Mouse (Mus musculus) kidney, postnatal 25 days (tissue): Measurements from ENCODE around the gene Krtcap2.

Experiments used
- DNase-seq, 2 experiments: peaks; one replicate each; pipeline ENCODE4 v3.0.0; 2021; ENCODE audit warnings: mixed read lengths in 2 of 2

The Krtcap2 gene

DNA sequence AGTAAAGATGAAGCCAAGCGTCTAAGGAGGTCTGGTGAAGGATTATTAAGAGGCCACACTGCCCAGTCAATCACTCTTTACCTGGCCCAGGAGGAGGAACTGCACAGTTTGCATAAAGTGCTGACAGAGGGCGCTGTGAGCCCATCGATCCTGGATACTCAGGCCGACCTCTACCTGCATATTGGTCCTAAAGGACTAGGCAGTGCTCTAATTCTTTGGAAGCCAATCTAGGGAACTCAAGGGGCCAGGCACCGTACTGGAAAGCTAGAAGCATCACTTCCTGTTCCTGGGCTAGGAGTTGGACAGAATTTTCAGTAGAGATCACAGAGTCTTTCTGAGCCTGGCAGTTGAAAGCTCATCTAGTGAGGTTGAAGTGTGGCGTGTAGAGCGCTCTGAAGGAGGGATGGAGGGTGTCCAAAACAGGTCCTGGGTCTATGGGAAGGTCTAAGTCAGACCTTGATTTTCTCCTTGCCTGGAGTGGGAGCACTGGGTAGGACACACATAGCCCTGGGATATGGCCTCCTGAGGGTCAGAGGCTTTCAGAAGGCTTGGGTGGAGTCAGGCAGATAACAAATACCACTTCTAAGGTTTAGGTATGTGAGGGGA is 4.8 kb downstream of the Krtcap2 start:
- peak; percentile 88 to 90 for DNase-seq

GRCm38 (mm10) chr3:89251365-89251895 is 5.7 kb downstream of the Krtcap2 start:
- peak; percentile 81 to 90 for DNase-seq

- DNase-seq = no peak
Measured at GRCm38 (mm10) chr3:89254994-89255393, 9.2 kb downstream of the Krtcap2 start.

DNA sequence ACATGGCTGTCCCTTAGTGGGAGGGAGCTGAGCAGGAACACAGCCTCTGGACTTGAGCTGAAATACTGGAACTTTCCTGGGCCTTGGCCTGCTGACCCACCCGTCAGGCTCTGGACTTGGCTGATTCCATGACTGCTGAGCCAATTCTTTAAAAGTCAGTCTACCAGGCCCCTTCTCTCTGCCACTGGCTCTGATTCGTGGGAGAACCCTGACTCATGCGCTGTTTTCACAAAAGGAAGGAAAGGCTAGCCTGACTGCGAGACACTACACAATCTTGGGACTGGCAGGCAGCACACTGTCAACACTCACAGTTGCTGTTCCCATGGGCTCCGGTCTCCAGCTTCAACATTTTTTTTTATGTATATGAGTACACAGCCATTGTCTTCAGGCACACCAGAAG is 10.4 kb downstream of the Krtcap2 start:
- no peak for DNase-seq

- DNase-seq = no peak
Measured at GRCm38 (mm10) chr3:89259076-89259475, 13.3 kb downstream of the Krtcap2 start, which contains the start of gene Dpm3. Gene Dpm3, plus strand, starts transcription at chr3:89259358.

DNA sequence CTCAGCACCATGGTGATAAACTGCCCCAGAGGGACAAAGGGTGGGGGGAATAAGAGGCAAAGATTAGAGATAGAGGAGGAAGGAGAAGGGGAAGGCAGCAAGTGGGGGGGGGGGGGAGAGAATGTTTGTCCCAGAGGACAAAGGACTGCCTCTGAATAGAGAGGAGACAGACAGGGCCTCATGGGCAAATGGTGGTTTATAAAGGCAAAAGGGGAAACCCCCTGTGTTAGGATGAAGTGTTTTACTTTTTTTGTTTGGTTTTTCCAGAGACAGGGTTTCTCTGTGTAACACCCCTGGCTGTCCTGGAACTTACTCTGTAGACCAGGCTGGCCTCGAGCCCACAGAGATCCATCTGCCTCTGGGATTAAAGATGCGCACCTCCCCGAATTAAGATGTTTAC is 14.4 kb downstream of the Krtcap2 start:
- DNase-seq = no peak

DNA sequence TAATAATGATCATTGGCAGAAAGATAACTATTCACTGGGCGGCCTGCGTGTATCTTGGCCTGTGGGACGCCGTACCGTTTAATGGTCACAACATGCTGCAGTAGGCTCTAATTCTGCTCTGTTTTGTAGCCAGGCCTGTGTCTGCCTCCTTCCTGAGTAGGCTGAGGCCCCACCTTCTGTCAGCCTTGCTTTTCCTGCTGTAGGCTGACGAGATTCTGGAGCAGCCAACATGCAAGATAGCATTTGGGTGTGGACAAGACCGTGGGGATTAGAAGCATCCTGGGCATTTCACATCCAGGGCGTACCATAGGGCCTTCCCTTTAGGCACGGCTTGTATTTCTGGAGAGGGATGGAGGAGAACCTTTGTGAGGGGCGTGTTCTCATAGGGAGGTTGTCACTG is 16.7 kb downstream of the Krtcap2 start:
- DNase-seq = peak; percentile 45 to 68

DNA sequence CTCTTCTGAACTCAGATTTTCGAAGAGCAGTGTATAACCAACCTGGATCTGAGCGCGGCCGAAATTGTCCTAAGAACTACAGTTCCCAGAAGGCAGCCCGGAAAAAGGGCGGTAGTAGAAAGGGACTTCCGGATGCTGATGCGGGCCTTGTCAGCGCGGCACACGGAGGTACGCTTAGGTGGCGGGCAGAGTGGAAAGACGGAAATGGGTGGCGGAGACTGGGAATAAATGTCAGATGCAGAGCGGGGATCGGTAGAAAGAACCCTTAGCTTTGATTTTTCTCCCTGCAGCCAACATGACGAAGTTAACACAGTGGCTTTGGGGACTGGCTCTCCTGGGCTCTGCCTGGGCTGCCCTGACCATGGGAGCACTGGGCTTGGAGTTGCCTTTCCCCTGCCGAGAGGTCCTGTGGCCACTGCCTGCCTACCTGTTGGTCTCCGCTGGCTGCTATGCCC is 20.7 kb downstream of the Krtcap2 start:
- DNase-seq = peak; percentile 85 to 90

DNA sequence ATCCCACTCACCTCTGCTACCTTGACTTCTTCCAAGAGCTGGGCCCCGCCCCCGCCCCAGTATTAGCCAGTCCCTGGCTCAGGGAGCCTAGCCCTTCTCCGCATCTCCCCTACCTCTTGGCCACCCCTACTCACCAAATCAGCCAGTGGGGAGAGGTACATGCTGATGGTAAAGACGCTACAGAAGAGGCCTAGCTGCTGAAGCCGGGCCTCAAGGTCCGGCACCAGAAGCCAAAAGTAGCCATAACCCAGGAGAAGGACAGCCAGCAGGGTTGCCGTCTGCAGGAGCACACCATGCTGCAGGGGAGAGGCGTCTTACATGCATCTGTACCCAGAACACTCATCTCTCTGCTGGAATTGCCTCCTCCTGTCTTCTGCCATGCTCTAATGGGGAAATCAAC is 23.1 kb downstream of the Krtcap2 start:
- DNase-seq = no peak

DNA sequence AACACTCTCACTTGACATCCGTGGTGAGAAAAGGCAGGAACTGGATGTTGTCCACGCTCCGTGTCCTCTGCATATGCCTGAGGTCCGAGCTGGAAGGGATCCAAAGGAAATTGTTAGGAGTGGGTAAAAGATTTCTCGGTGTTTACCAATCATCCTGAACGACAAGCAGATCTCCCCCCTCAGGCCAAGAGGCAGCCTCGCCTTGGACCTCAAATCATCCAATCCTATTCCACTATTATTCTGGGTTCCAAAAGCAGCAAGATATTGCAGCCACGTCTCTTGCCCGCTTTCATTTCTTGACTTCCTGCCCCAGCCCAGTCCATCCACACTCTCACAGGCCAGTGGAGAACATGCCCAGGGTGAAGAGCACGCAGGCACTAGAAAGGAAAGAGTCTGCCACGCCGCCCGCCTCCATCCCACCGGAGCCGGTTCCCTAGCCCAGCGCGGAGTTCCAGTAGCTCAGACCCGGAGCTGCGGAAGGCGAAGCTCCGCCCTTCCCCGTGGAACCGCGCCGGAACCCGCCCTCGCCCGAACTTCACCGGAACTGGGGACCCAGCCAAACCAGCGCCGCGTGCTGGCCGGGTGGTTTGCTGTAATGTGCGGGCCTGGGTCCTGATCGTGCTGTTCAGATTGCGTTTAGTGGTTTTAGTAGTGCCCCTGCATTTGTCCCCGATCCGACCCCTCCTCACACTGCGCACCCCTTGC is 24.4 kb downstream of the Krtcap2 start, which contains the start of gene Slc50a1:
TSS of gene Slc50a1 (minus strand) at position 520 of the 705 bp plus-strand sequence.
- peak; percentile 88 to 92 for DNase-seq

- DNase-seq = peak; percentile 34 to 66
Measured at GRCm38 (mm10) chr3:89270891-89271290, 25.1 kb downstream of the Krtcap2 start.

GRCm38 (mm10) chr3:89271760-89272159 is 26.0 kb downstream of the Krtcap2 start:
- peak; percentile 64 to 72 for DNase-seq

GRCm38 (mm10) chr3:89276061-89276460 is 30.3 kb downstream of the Krtcap2 start:
- DNase-seq = peak in 1 of 2 experiments; percentile 63

DNA sequence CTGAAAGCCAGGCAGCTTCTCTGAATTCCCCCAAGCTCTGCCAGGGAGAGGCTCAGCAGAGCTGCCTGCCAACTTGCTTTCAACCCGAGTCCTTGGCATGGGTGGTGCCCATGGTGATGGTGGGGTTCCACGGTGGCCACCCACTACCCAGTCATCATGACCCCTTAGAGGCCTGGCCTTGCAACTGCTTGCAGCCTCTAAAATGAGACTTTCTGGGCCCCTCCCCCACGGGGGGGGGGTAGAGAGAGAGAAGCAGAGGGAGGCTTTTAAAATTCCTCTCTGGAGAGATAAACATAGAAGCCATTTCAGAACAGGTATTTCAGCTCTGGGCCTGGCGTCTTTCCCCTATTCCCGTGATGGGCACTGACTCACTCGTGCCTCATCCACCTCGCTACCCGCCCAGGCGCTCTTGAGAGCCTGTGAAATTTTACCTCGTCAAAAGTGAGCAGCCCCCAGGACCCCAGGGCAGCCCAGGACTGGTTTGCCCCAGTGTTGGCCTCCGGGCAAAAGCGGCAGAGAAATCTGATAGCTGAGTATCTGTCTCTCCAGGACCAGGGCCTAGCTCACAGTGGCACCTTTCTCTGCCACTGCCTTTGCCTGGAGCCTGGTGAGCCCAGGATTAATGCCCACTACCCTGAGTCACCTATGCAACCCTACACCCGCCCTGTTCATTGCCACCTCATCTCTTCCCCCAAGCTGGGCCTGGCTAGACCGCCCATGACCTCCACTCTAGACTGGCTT is 31.7 kb downstream of the Krtcap2 start:
- peak; percentile 41 to 67 for DNase-seq

DNA sequence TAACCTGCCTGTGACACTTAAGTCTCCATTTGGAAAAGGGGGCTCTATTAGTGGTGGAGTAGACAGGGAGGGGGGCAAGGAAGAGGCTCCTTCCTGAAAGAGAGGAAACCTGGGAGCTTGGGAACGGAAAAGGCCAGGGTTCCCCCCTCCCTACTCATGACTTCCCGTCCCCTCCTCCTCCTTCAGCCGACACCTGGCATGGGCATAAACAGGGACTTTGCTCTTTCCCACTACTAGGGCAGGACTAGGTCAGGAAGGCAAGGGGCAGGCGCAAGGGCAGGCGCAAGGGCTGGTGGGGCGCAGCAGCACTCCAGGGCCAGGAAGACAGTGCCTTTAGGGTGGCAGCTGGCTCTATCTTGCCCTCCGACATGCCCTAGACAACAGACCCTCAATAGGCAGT is 32.3 kb downstream of the Krtcap2 start:
- DNase-seq = peak; percentile 82 to 94

DNA sequence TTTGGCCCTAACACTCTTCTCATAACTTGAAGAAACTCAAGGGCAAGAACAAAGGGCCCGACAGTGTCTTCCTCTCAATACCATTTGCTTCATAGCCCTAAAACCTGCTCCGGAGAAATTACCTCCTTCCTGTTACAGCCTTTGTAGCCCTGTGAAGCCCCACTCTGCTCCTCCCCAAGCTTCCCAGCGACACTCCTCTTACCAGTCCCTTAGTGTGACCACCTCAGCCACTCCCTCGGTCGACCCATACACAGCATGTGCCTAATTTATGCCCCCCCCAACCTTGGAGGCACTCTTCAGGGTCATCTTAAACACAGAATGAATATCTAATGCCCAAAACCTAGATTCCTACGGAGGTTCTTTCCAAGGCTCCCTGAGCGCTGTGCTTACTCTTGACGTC is 32.9 kb downstream of the Krtcap2 start:
- DNase-seq = peak in 1 of 2 experiments; percentile 46

DNA sequence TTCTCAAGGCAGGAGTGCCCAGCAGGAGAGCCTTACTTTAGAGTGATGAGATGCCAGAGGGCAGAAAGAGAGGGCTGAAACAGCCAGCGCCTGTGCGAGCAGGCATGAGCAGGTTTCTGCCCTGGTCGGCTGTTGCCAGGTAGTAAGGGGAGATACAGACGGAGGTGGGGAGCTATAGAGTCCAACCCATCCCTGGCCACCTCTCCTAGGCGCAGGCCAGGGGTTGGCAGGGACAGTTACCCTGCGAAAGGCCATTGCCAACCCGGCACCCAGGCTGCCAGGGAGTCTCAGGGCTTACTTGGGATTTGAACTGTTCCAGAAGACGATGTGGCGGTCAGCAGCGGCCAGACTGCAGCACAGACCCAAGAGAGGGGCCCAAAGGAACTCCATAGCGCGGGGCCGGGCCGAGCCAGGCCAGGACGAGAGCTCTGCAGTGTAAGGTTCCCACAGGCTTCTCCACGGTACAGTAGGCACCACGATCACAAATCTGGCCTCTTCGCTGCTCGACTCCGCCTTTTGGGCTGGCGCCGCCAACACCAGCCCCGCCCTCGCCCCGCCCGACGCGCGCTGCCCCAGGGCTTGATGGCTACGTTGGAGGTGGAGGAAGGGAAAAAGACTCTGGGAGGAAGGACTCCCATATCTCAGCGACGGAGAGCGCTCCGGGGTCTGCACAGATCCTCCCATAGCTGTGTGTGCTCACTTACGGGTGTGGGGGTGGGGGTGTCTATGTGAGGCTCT is 33.6 kb downstream of the Krtcap2 start:
- peak; percentile 94 to 96 for DNase-seq

DNA sequence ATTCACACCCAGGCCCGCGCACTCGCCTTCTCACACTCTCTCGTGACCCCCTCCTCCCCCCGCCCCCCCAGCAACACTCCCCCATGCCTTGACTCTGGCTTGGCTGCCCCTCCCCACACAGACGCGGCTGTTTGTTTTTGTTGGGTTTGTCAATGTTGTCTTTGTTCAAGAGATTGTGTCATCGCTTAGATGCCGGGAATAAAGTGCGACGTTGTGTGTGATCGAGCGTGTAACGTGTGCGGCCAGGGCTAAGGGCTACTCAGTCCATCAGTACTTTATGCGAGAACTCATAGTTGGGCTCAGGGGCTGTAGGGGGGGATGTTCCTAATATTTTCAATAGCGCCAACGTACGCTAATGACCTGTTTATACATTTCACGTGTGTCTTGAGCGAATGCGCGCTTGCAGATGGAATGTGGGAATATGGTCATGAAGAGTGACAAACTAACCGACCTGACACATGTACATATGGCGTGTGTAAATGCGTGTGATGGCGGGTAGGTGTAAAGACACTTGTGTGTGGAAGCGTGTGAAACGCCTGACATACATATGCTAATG is 34.4 kb downstream of the Krtcap2 start:
- peak in 1 of 2 experiments; percentile 46 for DNase-seq

GRCm38 (mm10) chr3:89280606-89281511 is 35.1 kb downstream of the Krtcap2 start, which contains the start of gene Efna1:
Gene Efna1, minus strand, starts transcription at chr3:89281142.
- DNase-seq = peak; percentile 84 to 94

GRCm38 (mm10) chr3:89281579-89282290 is 36.0 kb downstream of the Krtcap2 start:
- DNase-seq = peak; percentile 86 to 90
